Mouse (Mus musculus) forebrain, embryonic 11.5 days (tissue): ENCODE measurements around the gene Pold1. TPM values are rescaled to one million over a fixed set of nuclear protein-coding genes. Genes with fewer than 3 reads are reported as not detected.

ENCODE experiments used
- microRNA-seq: library from miRNA; unstranded; fragments of <30 nt; microRNA quantifications from one replicate; pipeline ENCODE4, GENCODE M21; 2016; ENCODE audit not compliant: insufficient number of aligned reads
- polyA plus RNA-seq: library from polyadenylated mRNA; unstranded; fragments of >200 nt; fragmentation: Nextera tagmentation; extraction: Ambion mirVana; gene quantifications from 2 replicates; pipeline ENCODE4 v1.2.1, GENCODE M21; 2014

Pold1 gene
- polyA plus RNA-seq, 1 experiment from 2014 or later: 133 TPM

Small RNA genes lying within 50 kb of the gene (microRNA-seq; reads per million reads assigned to microRNA genes)
- gene Mir7053: not detected

Other genes with a start within 250 kb of the Pold1 start
- gene Clec11a, start 241.9 kb downstream of the Pold1 start, polyA plus RNA-seq: 3.2 TPM in 2 replicates
- 3.6 and 4.2 TPM in 2 replicates for gene Shank1, start 238.6 kb downstream of the Pold1 start, polyA plus RNA-seq
- 3.2 and 4.0 TPM in 2 replicates for gene Syt3, start 164.7 kb downstream of the Pold1 start, polyA plus RNA-seq
- gene 1700008O03Rik, start 163.0 kb downstream of the Pold1 start, polyA plus RNA-seq: 0.89 and 0.96 TPM in 2 replicates
- 8.2 and 9.8 TPM in 2 replicates for gene Lrrc4b, start 119.8 kb downstream of the Pold1 start, polyA plus RNA-seq
- 2.6 and 2.9 TPM in 2 replicates for gene Aspdh, start 83.5 kb downstream of the Pold1 start, polyA plus RNA-seq
- 60.9 and 68.9 TPM in 2 replicates for gene Josd2, start 80.9 kb downstream of the Pold1 start, polyA plus RNA-seq
- 115 and 124 TPM in 2 replicates for gene Emc10, start 52.3 kb downstream of the Pold1 start, polyA plus RNA-seq
- gene Fam71e1, start 52.3 kb downstream of the Pold1 start, polyA plus RNA-seq: 22.3 and 25.3 TPM in 2 replicates
- 0.23 TPM in 1 of 2 replicates, not detected in the other for gene Mybpc2, start 24.2 kb downstream of the Pold1 start, polyA plus RNA-seq
- 0.13 and 0.23 TPM in 2 replicates for gene Spib, start 16.8 kb downstream of the Pold1 start, polyA plus RNA-seq
- 72.3 and 76.4 TPM in 2 replicates for gene Nr1h2, start 5.1 kb upstream of the Pold1 start, polyA plus RNA-seq
- gene Napsa, start 23.5 kb upstream of the Pold1 start, polyA plus RNA-seq: 0.68 and 0.92 TPM in 2 replicates
- 1.8 and 2.0 TPM in 2 replicates for gene Kcnc3, start 41.8 kb upstream of the Pold1 start, polyA plus RNA-seq
- gene Myh14, start 122.0 kb upstream of the Pold1 start, polyA plus RNA-seq: 1.7 and 2.6 TPM in 2 replicates
- not detected in 2 replicates for gene Izumo2, start 159.9 kb upstream of the Pold1 start, polyA plus RNA-seq
- gene Vrk3, start 199.6 kb upstream of the Pold1 start, polyA plus RNA-seq: 41.7 and 42.2 TPM in 2 replicates
- gene Zfp473, start 202.2 kb upstream of the Pold1 start, polyA plus RNA-seq: 3.9 and 4.4 TPM in 2 replicates